ENCODE assay signal across 8 mouse cellular contexts in genomic region chr12:112675245-112676035, GRCm38 (mm10). TPM values are rescaled to one million over a fixed set of nuclear protein-coding genes. Genes with fewer than 3 reads are reported as not detected.
A peak's percentile ranks its signal among the peaks of the same experiment; 100 is the strongest.
DNase-seq lines count a peak whose midpoint lies in the region; ATAC-seq and TF ChIP-seq lines count a peak whose summit lies in the region.

No protein-coding gene starts in this region.

- H3K4me3 ChIP-seq in ES-E14 (ENCODE audit: insufficient read depth in 1 of 2, low read depth in 1 of 2, low read length in 2 of 2, poor library complexity in 1 of 2, severe bottlenecking in 1 of 2) = peak overlapping the region; percentile 3 to 73; a peak in 3 of 4 replicates
- peak overlapping the region; percentile 98 for H3K4me3 ChIP-seq in forebrain, embryonic 13.5 days
- peak overlapping the region; percentile 99 for H3K4me3 ChIP-seq in lung, embryonic 15.5 days
- no peak overlapping the region for H3K4me3 ChIP-seq in olfactory bulb, adult 2 months (ENCODE audit: insufficient read depth, low read depth, low read length)

- TF ChIP-seq POLR2A in olfactory bulb, adult 2 months (IDR thresholded peaks at IDR 0.05; ENCODE audit: insufficient read depth, low read depth, low read length) = no peak

- ATAC-seq in forebrain, embryonic 13.5 days = peak; percentile 29
- ATAC-seq in lung, embryonic 15.5 days (ENCODE audit: borderline replicate concordance, extremely low read depth, low FRiP score, low TSS enrichment) = peak; percentile 10; the same call in 1 of the 2 replicates

- H3K4me1 ChIP-seq in ES-E14 (ENCODE audit: control insufficient read depth in 2 of 2, insufficient read depth in 2 of 2, low read length in 2 of 2, poor library complexity in 1 of 2) = peaks cover 0 to 24% of the 10 kb centered on the region in 2 experiments; a peak in 2 of 4 replicates
- peaks cover 68% of the 10 kb centered on the region for H3K4me1 ChIP-seq in forebrain, embryonic 13.5 days
- peaks cover 79% of the 10 kb centered on the region for H3K4me1 ChIP-seq in lung, embryonic 15.5 days
- H3K4me1 ChIP-seq in olfactory bulb, adult 2 months (ENCODE audit: control insufficient read depth, insufficient read depth, low read length) = peaks cover 58% of the 10 kb centered on the region

- in situ Hi-C loops in ES-E14 (cut with MboI; ENCODE audit: low sequenced_read_pairs in 2 of 2, unreplicated experiment in 2 of 2) = no loop called here

- H3K9ac ChIP-seq in ES-E14 (ENCODE audit: insufficient read depth, low read depth, low read length, poor library complexity, severe bottlenecking) = peak overlapping the region; percentile 42; the same call in 1 of the 2 replicates
- H3K9ac ChIP-seq in forebrain, embryonic 13.5 days = peak overlapping the region; percentile 100
- H3K9ac ChIP-seq in lung, embryonic 15.5 days = peak overlapping the region; percentile 2; the same call in 1 of the 2 replicates

- no peaks in the 10 kb centered on the region for H3K36me3 ChIP-seq in ES-E14 (ENCODE audit: control insufficient read depth, insufficient read depth, low read length, poor library complexity, severe bottlenecking)
- H3K36me3 ChIP-seq in forebrain, embryonic 13.5 days (ENCODE audit: poor library complexity, severe bottlenecking) = peaks cover 15% of the 10 kb centered on the region
- H3K36me3 ChIP-seq in lung, embryonic 15.5 days = peaks cover 5% of the 10 kb centered on the region

- intact Hi-C loops in heart, postnatal 14 days (cut with DNase I) = loop anchor here (2.0 kb wide), 1 partner anchor 17 kb away; no protein-coding TSS in a partner anchor

- 15% methylated on average over 18 of the region's 18 CpGs for whole genome bisulfite sequencing in forebrain, embryonic 13.5 days
- 13% methylated on average over 18 of the region's 18 CpGs for WGBS in large intestine, adult 2 months
- WGBS in lung, embryonic 15.5 days = 19% methylated on average over 18 of the region's 18 CpGs
- 19% methylated on average over 18 of the region's 18 CpGs for WGBS in olfactory bulb, adult 2 months

- peak overlapping the region; percentile 92 for H3K4me2 ChIP-seq in forebrain, embryonic 13.5 days
- peak overlapping the region; percentile 93 for H3K4me2 ChIP-seq in lung, embryonic 15.5 days

- no peaks in the 10 kb centered on the region for H3K9me3 ChIP-seq in ES-E14 (ENCODE audit: control insufficient read depth, insufficient read depth, low read depth, low read length)
- no peaks in the 10 kb centered on the region for H3K9me3 ChIP-seq in forebrain, embryonic 13.5 days (replicated peaks)
- no peaks in the 10 kb centered on the region for H3K9me3 ChIP-seq in lung, embryonic 15.5 days

- peak; percentile 89 for DNase-seq in ES-E14 (ENCODE audit: low read depth, low spot score)
- peak; percentile 85 for DNase-seq in c-Kit-positive CD71-positive TER-119-positive erythroid progenitor cells, embryonic 14.5 days (ENCODE audit: low spot score)
- peak; percentile 87 to 91 for DNase-seq in heart, postnatal 14 days
- peak; percentile 78 for DNase-seq in large intestine, adult 2 months (ENCODE audit: low read depth, low spot score)
- peak; percentile 82 to 92 for DNase-seq in thymus, postnatal 10 days (ENCODE audit: low spot score in 2 of 2)

- H3K27ac ChIP-seq in ES-E14 (ENCODE audit: insufficient read depth, low read depth, low read length, poor library complexity, severe bottlenecking) = no peak overlapping the region
- H3K27ac ChIP-seq in forebrain, embryonic 13.5 days = peak overlapping the region; percentile 92
- H3K27ac ChIP-seq in lung, embryonic 15.5 days = peak overlapping the region; percentile 98
- H3K27ac ChIP-seq in olfactory bulb, adult 2 months (ENCODE audit: insufficient read depth, low read depth, low read length) = no peak overlapping the region

- peaks cover 34% of the 10 kb centered on the region for H3K27me3 ChIP-seq in forebrain, embryonic 13.5 days
- H3K27me3 ChIP-seq in lung, embryonic 15.5 days = peaks cover 14% of the 10 kb centered on the region

- peak; percentile 26; the same call in 1 of the 2 replicates for TF ChIP-seq CTCF in olfactory bulb, adult 2 months (IDR thresholded peaks at IDR 0.05; ENCODE audit: insufficient read depth, low read depth, low read length)

TF ChIP-seq in ES-E14, 5 proteins besides CTCF, POLR2A, EP300 and RAD21:
- TF ChIP-seq ZNF384 (IDR thresholded peaks at IDR 0.05; ENCODE audit: low read depth, low read length) (no peak), MAFK (IDR thresholded peaks at IDR 0.05; ENCODE audit: insufficient read depth, low read depth, low read length) (no peak), CHD2 (IDR thresholded peaks at IDR 0.05; ENCODE audit: low read depth, low read length) (no peak), HCFC1 (IDR thresholded peaks at IDR 0.05; ENCODE audit: borderline replicate concordance, insufficient read depth, low read length) (no peak; the same call in 1 of the 2 replicates), ZC3H11A (IDR thresholded peaks at IDR 0.05; ENCODE audit: borderline replicate concordance, low read depth, low read length) (no peak)

RNA-seq across cellular contexts. Expression of gene Akt1, which starts 0.8 kb away (rescaled TPM):
- 44.1 and 58.9 TPM in 2 replicates for total RNA-seq in ES-E14 (2012; rRNA removed)
- polyA plus RNA-seq in forebrain, embryonic 13.5 days (2015; fragmentation: Nextera tagmentation; extraction: Ambion mirVana) = 46.4 and 50.3 TPM in 2 replicates
- 100 to 1,000 TPM; 217 to 237 TPM for total RNA-seq in heart, postnatal 14 days (2021)
- polyA plus RNA-seq in large intestine, adult 2 months (2012; rRNA removed) = 110 and 119 TPM in 2 replicates
- 145 and 157 TPM in 2 replicates for polyA plus RNA-seq in lung, embryonic 15.5 days (2015; fragmentation: Nextera tagmentation; extraction: Ambion mirVana)
- not detected in 2 replicates for polyA plus RNA-seq in olfactory bulb, adult 2 months (2012; ENCODE audit: insufficient read depth, insufficient read length, low replicate concordance, missing spikeins)

RNA-seq across cellular contexts. Expression of gene Zbtb42, which starts 3.2 kb away (rescaled TPM):
- 1.3 and 1.8 TPM in 2 replicates for total RNA-seq in ES-E14 (2012; rRNA removed)
- 2.1 and 2.4 TPM in 2 replicates for polyA plus RNA-seq in forebrain, embryonic 13.5 days (2015; fragmentation: Nextera tagmentation; extraction: Ambion mirVana)
- total RNA-seq in heart, postnatal 14 days (2021) = 1 to 10 TPM; 5.8 to 7.2 TPM
- 14.0 and 19.9 TPM in 2 replicates for polyA plus RNA-seq in large intestine, adult 2 months (2012; rRNA removed)
- polyA plus RNA-seq in lung, embryonic 15.5 days (2015; fragmentation: Nextera tagmentation; extraction: Ambion mirVana) = 11.4 TPM in 2 replicates
- not detected in 2 replicates for polyA plus RNA-seq in olfactory bulb, adult 2 months (2012; ENCODE audit: insufficient read depth, insufficient read length, low replicate concordance, missing spikeins)

RNA-seq across cellular contexts. Expression of gene Siva1, which starts 31.0 kb away (rescaled TPM):
- 301 and 355 TPM in 2 replicates for total RNA-seq in ES-E14 (2012; rRNA removed)
- 154 and 174 TPM in 2 replicates for polyA plus RNA-seq in forebrain, embryonic 13.5 days (2015; fragmentation: Nextera tagmentation; extraction: Ambion mirVana)
- total RNA-seq in heart, postnatal 14 days (2021) = 10 to 100 TPM; 25.4 to 30.9 TPM
- polyA plus RNA-seq in large intestine, adult 2 months (2012; rRNA removed) = 29.9 and 30.4 TPM in 2 replicates
- 232 and 246 TPM in 2 replicates for polyA plus RNA-seq in lung, embryonic 15.5 days (2015; fragmentation: Nextera tagmentation; extraction: Ambion mirVana)
- not detected in 2 replicates for polyA plus RNA-seq in olfactory bulb, adult 2 months (2012; ENCODE audit: insufficient read depth, insufficient read length, low replicate concordance, missing spikeins)

RNA-seq across cellular contexts. Expression of gene Cep170b, which starts 44.8 kb away (rescaled TPM):
- total RNA-seq in ES-E14 (2012; rRNA removed) = 46.1 and 47.7 TPM in 2 replicates
- polyA plus RNA-seq in forebrain, embryonic 13.5 days (2015; fragmentation: Nextera tagmentation; extraction: Ambion mirVana) = 11.0 and 13.1 TPM in 2 replicates
- total RNA-seq in heart, postnatal 14 days (2021) = 1 to 10 TPM; 8.6 to 9.9 TPM
- 53.2 and 63.1 TPM in 2 replicates for polyA plus RNA-seq in large intestine, adult 2 months (2012; rRNA removed)
- 18.6 and 20.8 TPM in 2 replicates for polyA plus RNA-seq in lung, embryonic 15.5 days (2015; fragmentation: Nextera tagmentation; extraction: Ambion mirVana)
- polyA plus RNA-seq in olfactory bulb, adult 2 months (2012; ENCODE audit: insufficient read depth, insufficient read length, low replicate concordance, missing spikeins) = not detected in 2 replicates

RNA-seq across cellular contexts. Expression of gene Adssl1, which starts 55.6 kb away (rescaled TPM):
- 2.0 and 2.4 TPM in 2 replicates for total RNA-seq in ES-E14 (2012; rRNA removed)
- polyA plus RNA-seq in forebrain, embryonic 13.5 days (2015; fragmentation: Nextera tagmentation; extraction: Ambion mirVana) = 1.4 and 2.1 TPM in 2 replicates
- total RNA-seq in heart, postnatal 14 days (2021) = 100 to 1,000 TPM; 119 to 129 TPM
- 0.90 and 1.2 TPM in 2 replicates for polyA plus RNA-seq in large intestine, adult 2 months (2012; rRNA removed)
- 8.3 and 9.3 TPM in 2 replicates for polyA plus RNA-seq in lung, embryonic 15.5 days (2015; fragmentation: Nextera tagmentation; extraction: Ambion mirVana)
- polyA plus RNA-seq in olfactory bulb, adult 2 months (2012; ENCODE audit: insufficient read depth, insufficient read length, low replicate concordance, missing spikeins) = not detected in 2 replicates

Comparison
In these comparisons a context has a peak if more than half of its experiments do, and no peak if none do; other contexts are left out.
1. H3K27ac ChIP-seq: peak in forebrain, embryonic 13.5 days (single experiment) and lung, embryonic 15.5 days (single experiment); none in ES-E14 (single experiment) and olfactory bulb, adult 2 months (single experiment).
2. H3K9ac ChIP-seq: peak in every context shown above with its lines; median percentile 100 in forebrain, embryonic 13.5 days; 42 in ES-E14; 2 in lung, embryonic 15.5 days.
3. RNA of gene Siva1, which starts 31.0 kb away (polyA plus RNA-seq): 232 to 246 TPM in lung, embryonic 15.5 days, 154 to 174 TPM in forebrain, embryonic 13.5 days and 29.9 to 30.4 TPM in large intestine, adult 2 months; not detected in olfactory bulb, adult 2 months; every median in the first group is over 10 times any median in the second.
4. Peak in every context shown above with its lines, with median percentiles within 50 percentile points of each other: DNase-seq.